Mouse (Mus musculus) brain, embryonic 14.5 days (tissue): ENCODE measurements around the gene Mfng. TPM values are rescaled to one million over a fixed set of nuclear protein-coding genes. Genes with fewer than 3 reads are reported as not detected.

Experiments used
- DNase-seq: peaks from one replicate; pipeline ENCODE4 v3.0.0-alpha.2; 2011; ENCODE audit warnings: low read depth
- CTCF ChIP-seq: fragments of 200-500 bp; IDR thresholded peaks from 2 replicates; pipeline ENCODE4 v1.5.1; 2012; ENCODE audit warnings: inconsistent platforms, mild to moderate bottlenecking, moderate library complexity, borderline replicate concordance; ENCODE audit not compliant: insufficient read depth, insufficient read length; ENCODE audit errors: extremely low read depth
- POLR2A ChIP-seq: fragments of 200-500 bp; IDR thresholded peaks from 2 replicates; pipeline ENCODE4 v1.6.1; 2012; ENCODE audit warnings: mild to moderate bottlenecking, inconsistent platforms, borderline replicate concordance; ENCODE audit not compliant: poor library complexity, insufficient read depth, insufficient read length, severe bottlenecking; ENCODE audit errors: extremely low read depth
- polyA plus RNA-seq: library from polyadenylated mRNA; depleted of rRNA; stranded (reverse); fragments of >200 nt; gene quantifications from 2 replicates; pipeline ENCODE4 v1.2.3, GENCODE M21; 2012; rRNA removed

Mfng gene
- polyA plus RNA-seq, 1 experiment, result 37.6 TPM

GRCm38 (mm10) chr15:78719416-78719815, 53.9 kb downstream of the Mfng start:
- TF ChIP-seq CTCF (no peak), POLR2A (no peak)
- no peak for DNase-seq

DNA sequence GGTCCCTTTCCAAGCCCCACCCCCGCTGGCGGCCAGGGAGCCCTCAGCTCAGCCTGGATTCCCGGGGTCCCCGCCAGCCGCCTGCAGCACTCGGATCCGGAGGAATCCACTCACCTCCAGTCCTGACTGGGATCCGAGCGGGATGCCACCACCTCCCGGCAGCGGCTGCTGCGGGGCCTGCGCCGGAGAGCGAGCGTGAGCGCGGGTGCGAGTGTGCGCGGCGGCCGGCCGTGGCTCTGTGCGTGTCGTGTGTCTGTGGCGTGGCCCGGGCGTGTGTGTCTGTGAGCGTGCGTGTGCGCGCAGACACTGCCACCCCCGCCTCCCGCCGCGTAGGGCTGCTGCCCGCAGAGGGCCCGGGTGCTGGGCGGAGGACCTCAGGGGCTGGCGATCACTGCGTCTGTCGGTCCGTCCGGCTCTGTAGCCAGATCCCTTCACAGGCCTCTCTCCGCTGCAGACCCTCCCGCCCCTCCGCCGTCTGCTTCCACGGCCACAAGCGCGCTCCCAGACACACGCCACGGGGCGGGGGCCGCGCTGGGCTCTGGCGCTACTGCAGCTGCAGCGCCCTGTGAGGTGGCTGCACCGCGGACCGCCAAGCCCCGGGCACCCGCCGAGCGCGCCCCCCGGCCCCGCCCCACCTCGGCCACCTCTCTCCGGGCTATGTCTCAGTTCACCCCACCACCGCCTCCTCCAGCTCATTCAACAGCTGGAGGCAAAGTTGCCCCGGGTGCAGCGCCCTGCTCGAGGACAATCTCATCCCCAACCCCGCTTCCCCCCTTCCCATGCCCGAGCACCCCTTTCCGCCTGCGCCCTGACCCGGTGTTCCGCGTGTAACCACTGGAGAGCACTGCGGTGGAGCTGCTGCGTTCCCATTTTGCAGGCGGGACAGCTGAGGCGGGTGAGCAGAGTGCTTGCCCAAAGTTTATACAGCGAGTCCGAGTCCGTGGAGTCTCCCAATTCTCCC, 54.7 kb downstream of the Mfng start, which contains the start of gene Elfn2:
Elfn2 (minus strand) TSS at position 482 of the 961 bp plus-strand sequence.
- TF ChIP-seq POLR2A (peak; percentile 18; the same call in 1 of the 2 replicates), CTCF (no peak)
- DNase-seq, result peak; percentile 52

GRCm38 (mm10) chr15:78716936-78717335, 56.3 kb downstream of the Mfng start:
- TF ChIP-seq CTCF (no peak), POLR2A (no peak)
- DNase-seq, result no peak

DNA sequence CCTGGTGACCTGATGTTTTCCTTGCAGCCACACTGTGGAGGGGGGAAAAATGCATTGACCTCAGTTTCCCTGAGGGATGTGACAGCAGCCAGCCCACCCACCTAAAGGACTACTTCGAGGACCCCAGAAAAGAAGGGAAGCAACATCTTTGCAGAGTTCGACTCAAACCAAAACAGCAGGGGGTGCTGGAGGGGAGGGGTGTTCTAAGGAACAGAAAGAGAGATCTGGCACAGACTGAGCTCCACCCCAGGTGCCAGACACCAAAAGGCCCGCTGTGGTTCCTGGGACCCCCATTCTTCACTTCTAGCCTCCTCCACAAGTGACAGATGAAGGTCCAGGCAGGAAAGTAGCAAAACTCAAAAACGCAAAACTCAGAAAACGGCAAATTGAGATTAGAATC, 57.4 kb downstream of the Mfng start:
- no peak for TF ChIP-seq CTCF
- no peak for TF ChIP-seq POLR2A
- no peak for DNase-seq

DNA sequence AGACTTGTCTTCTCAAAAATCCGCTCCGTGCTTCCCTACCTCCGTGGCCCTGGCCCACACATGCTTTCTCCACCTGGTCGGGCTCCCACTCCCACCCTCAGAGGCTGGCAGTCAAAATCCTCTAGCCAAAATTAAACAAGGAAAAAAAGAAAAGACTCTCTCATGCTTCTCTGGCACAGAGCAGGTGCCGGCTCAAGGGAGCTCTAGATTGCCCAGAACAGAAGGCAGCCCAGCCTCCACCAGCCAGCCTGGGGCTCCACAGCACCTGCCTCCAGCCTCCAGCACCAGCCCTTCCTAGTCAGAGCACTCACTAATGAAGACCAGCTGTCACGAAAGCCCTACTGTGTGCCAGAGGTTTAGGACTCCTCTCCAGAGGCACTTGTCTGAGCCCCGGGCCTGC, 59.5 kb downstream of the Mfng start:
- TF ChIP-seq POLR2A (no peak), CTCF (no peak)
- peak; percentile 62 for DNase-seq

- no peak for TF ChIP-seq POLR2A
- peak; percentile 8; the same call in 1 of the 2 replicates for TF ChIP-seq CTCF
- DNase-seq, result peak; percentile 59
These were observed 60.7 kb downstream of the Mfng start for GRCm38 (mm10) chr15:78712335-78713258.

DNA sequence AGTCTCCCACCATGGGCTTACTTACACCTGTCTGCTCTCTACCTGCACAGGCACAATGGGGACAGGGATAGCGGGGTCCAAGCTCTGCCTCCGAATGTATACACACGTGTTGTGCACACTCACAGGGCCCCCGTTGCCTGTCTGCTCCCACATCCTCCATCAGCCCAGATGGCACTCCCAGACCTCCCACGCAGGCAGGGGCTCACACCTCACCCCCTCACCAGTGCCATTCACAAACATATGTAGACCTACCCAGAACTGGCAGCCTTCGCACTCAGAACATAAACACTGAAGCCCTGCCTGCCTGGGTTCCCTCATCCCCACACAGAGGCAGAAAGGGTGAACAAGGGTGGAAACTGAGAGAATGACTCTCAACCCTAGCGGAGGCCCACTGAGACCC, 61.3 kb downstream of the Mfng start:
- TF ChIP-seq CTCF (no peak), POLR2A (no peak)
- DNase-seq, result no peak

DNA sequence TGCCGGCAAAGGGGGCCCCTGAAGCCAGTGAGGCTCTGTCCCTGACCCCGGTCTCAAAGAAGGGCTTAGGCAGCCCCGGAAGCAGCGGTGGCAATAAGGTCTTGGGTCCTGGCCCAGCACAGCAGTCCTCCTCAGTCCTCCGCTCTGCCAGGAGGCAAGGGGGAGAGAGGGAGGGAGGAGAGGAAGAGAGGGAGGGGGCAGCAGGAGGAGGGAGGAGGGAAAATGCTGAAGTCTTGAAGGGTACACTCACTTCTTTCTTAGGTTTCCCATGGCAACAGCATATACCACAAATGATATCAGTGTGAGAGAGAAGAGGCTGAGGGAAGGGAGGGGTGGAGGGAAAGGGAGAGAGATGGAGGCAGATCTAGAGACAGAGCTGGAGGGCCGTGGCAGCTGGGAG, 62.6 kb downstream of the Mfng start:
- DNase-seq, result peak; percentile 90
- TF ChIP-seq CTCF (no peak), POLR2A (no peak)

GRCm38 (mm10) chr15:78709767-78710166, 63.5 kb downstream of the Mfng start:
- TF ChIP-seq POLR2A (no peak), CTCF (no peak)
- peak; percentile 86 for DNase-seq

DNA sequence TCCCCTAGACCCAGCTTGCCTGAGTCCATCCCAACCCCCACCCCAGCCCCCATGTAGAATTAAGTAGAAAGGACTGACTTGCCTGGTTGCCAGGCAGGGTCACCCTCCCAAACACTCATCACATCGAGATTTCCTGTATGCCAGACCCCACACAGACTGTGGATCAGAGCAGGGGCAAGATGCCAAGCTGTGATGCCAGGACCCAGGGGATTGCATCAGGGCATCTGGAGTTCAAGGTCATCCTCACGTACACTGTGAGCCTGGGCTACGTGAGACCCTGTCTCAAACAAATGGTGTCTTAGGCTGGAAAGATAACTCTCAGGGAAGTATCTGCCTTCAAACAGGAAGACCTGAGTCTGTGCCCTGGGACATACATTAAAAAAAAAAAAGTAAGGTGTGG, 66.6 kb downstream of the Mfng start:
- no peak for DNase-seq
- no peak for TF ChIP-seq CTCF
- TF ChIP-seq POLR2A, result no peak

Other genes with a start within 250 kb of the Mfng start
- gene C1qtnf6, start 242.1 kb downstream of the Mfng start, polyA plus RNA-seq, result 13.5 and 16.3 TPM in 2 replicates
- gene Sstr3, start 228.8 kb downstream of the Mfng start, polyA plus RNA-seq, result 1.5 TPM in 2 replicates
- gene Rac2, start 200.7 kb downstream of the Mfng start, polyA plus RNA-seq, result 5.5 and 9.0 TPM in 2 replicates
- gene Cyth4, start 176.4 kb downstream of the Mfng start, polyA plus RNA-seq, result 4.0 and 4.8 TPM in 2 replicates
- gene Elfn2, start 54.7 kb downstream of the Mfng start, polyA plus RNA-seq, result 13.2 and 22.5 TPM in 2 replicates
- 5.1 and 5.5 TPM in 2 replicates for gene Card10, start 29.6 kb upstream of the Mfng start, polyA plus RNA-seq
- gene Cdc42ep1, start 69.1 kb upstream of the Mfng start, polyA plus RNA-seq, result 9.3 and 13.5 TPM in 2 replicates
- 0.16 and 0.19 TPM in 2 replicates for gene Lgals2, start 82.1 kb upstream of the Mfng start, polyA plus RNA-seq
- 76.1 and 79.1 TPM in 2 replicates for gene Gga1, start 103.7 kb upstream of the Mfng start, polyA plus RNA-seq
- gene Gm49510, start 126.2 kb upstream of the Mfng start, polyA plus RNA-seq, result not detected in 2 replicates
- gene Sh3bp1, start 126.3 kb upstream of the Mfng start, polyA plus RNA-seq, result 13.6 and 14.3 TPM in 2 replicates
- 124 and 153 TPM in 2 replicates for gene Pdxp, start 140.4 kb upstream of the Mfng start, polyA plus RNA-seq
- gene Lgals1, start 153.2 kb upstream of the Mfng start, polyA plus RNA-seq, result 168 and 194 TPM in 2 replicates
- gene Nol12, start 161.5 kb upstream of the Mfng start, polyA plus RNA-seq, result 45.7 and 50.1 TPM in 2 replicates
- 51.2 and 74.5 TPM in 2 replicates for gene Triobp, start 174.2 kb upstream of the Mfng start, polyA plus RNA-seq